Mouse (Mus musculus) testis, adult 2 months (tissue): ENCODE results near the gene Tepp. TPM values are rescaled to one million over a fixed set of nuclear protein-coding genes. Genes with fewer than 3 reads are reported as not detected.

Experiments used
- H3K27ac ChIP-seq: fragments of 200-500 bp; 2 replicates; pipeline ENCODE4 v1.5.1; 2012; ENCODE audit warnings: low read depth, low read length; ENCODE audit not compliant: control insufficient read depth, insufficient read depth
- H3K27me3 ChIP-seq: fragments of 200-500 bp; 2 replicates; pipeline ENCODE4 v1.6.1; 2012; ENCODE audit warnings: mild to moderate bottlenecking, low read length, moderate library complexity; ENCODE audit not compliant: control insufficient read depth, insufficient read depth
- H3K36me3 ChIP-seq: fragments of 200-500 bp; 2 replicates; pipeline ENCODE4 v1.6.1; 2012; ENCODE audit warnings: mild to moderate bottlenecking, low read length; ENCODE audit not compliant: control insufficient read depth, insufficient read depth
- H3K4me1 ChIP-seq: fragments of 200-500 bp; 2 replicates; pipeline ENCODE4 v1.6.1; 2012; ENCODE audit warnings: low read length; ENCODE audit not compliant: control insufficient read depth, insufficient read depth
- H3K4me3 ChIP-seq: fragments of 200-500 bp; 2 replicates; pipeline ENCODE4 v1.5.1; 2012; ENCODE audit warnings: low read depth, mild to moderate bottlenecking, low read length, moderate library complexity, mixed read lengths; ENCODE audit not compliant: control insufficient read depth
- CTCF ChIP-seq: fragments of 200-500 bp; IDR thresholded peaks from 2 replicates; pipeline ENCODE4 v1.5.1; 2012; ENCODE audit warnings: low read depth, mild to moderate bottlenecking, inconsistent platforms, low read length, moderate library complexity; ENCODE audit not compliant: control insufficient read depth, insufficient read depth, insufficient replicate concordance
- POLR2A ChIP-seq: fragments of 200-500 bp; IDR thresholded peaks from 2 replicates; pipeline ENCODE4 v1.6.1; 2012; ENCODE audit warnings: low read depth, mild to moderate bottlenecking, inconsistent platforms, low read length, moderate library complexity; ENCODE audit not compliant: control insufficient read depth
- polyA plus RNA-seq: library from polyadenylated mRNA; depleted of rRNA; stranded (reverse); fragments of >200 nt; gene quantifications from 2 replicates; pipeline ENCODE4 v1.2.3, GENCODE M21; 2012; rRNA removed

Gene Tepp
- polyA plus RNA-seq, 1 experiment, result 290 TPM

DNA sequence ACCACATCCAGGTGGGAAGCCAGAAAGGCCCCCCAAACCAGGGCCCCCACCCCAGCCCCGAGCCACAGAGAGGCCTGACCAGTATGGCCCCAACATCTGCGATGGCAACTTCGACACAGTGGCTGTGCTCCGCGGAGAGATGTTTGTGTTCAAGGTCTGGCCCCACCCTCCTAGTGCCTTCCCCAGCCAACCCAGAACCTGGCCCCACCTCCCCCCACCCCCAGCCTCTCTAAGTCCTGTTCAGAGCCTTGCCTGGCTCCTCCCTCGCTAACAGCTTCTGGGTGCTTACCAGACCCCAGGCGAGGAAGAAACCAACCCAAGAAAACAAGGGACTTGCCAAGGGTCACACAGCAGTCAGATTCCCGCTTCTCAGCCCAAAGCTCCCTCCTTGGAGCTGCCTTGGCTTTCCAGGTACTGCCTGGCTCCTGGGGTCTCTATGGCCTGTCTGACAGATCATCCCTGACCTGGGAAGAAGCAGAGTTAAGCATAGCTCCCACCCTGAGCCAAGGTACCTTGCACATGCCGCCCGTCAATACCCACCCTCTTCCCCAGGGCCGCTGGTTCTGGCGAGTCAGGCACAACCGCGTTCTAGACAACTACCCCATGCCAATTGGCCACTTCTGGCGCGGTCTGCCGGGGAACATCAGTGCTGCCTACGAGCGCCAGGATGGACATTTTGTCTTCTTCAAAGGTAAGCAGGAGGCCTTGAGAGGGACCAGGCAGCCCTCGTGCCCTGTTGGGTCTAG lies 59.4 kb downstream of the Tepp start:
- H3K4me3 ChIP-seq, result no peak overlapping the region
- no peaks in the 10 kb centered on the region for H3K4me1 ChIP-seq
- H3K36me3 ChIP-seq, result no peaks in the 10 kb centered on the region
- H3K27me3 ChIP-seq, result no peaks in the 10 kb centered on the region
- TF ChIP-seq POLR2A, result no peak
- TF ChIP-seq CTCF, result no peak
- H3K27ac ChIP-seq, result no peak overlapping the region

- H3K27ac ChIP-seq, result no peak overlapping the region
- H3K36me3 ChIP-seq, result no peaks in the 10 kb centered on the region
- no peaks in the 10 kb centered on the region for H3K27me3 ChIP-seq
- H3K4me3 ChIP-seq, result no peak overlapping the region
- TF ChIP-seq CTCF (no peak), POLR2A (no peak)
- no peaks in the 10 kb centered on the region for H3K4me1 ChIP-seq
Observed at GRCm38 (mm10) chr8:95373389-95374002, 63.1 kb downstream of the Tepp start.

- Histone ChIP-seq H3K36me3 (no peaks in the 10 kb centered on the region), H3K4me1 (no peaks in the 10 kb centered on the region), H3K4me3 (no peak overlapping the region), H3K27me3 (no peaks in the 10 kb centered on the region), H3K27ac (no peak overlapping the region)
- TF ChIP-seq CTCF, result no peak
- TF ChIP-seq POLR2A, result no peak
Observed at GRCm38 (mm10) chr8:95374429-95374828, 64.1 kb downstream of the Tepp start.

DNA sequence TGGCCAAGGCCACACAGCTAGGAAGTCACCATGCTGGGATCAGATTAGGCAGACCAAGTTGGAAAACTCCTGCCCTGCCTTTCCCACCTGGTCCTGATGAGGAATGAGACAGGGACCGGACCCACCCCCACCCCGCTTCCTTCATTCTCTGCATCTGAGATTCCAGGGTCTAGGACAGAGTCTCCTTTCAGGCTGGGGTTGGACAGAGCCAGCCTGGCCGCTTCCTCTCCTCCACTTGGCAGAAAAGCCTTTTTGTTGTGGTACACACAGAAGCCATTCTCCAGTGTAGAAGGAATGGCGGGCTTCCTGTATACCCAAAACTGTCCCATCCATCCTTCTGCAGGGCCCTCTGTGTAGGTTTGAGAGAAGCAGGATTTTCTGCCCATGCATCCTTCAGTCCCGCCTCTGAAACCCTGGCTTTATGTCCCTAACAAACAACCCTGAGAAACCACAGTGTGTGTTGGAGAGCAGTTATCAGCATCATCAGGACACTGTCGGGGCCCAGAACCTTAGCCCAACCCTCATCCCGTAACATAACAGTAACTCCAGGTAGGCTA lies 65.1 kb downstream of the Tepp start:
- H3K27ac ChIP-seq, result no peak overlapping the region
- H3K27me3 ChIP-seq, result no peaks in the 10 kb centered on the region
- no peak overlapping the region for H3K4me3 ChIP-seq
- H3K4me1 ChIP-seq, result no peaks in the 10 kb centered on the region
- H3K36me3 ChIP-seq, result no peaks in the 10 kb centered on the region
- TF ChIP-seq CTCF (no peak), POLR2A (no peak)

Other genes starting within 250 kb of the Tepp start
- 180 and 199 TPM in 2 replicates for gene Katnb1, start 229.4 kb upstream of the Tepp start, polyA plus RNA-seq
- 63.9 and 76.7 TPM in 2 replicates for gene Kifc3, start 107.8 kb upstream of the Tepp start, polyA plus RNA-seq
- gene Cngb1, start 4.0 kb upstream of the Tepp start, polyA plus RNA-seq, result 6.2 and 6.9 TPM in 2 replicates
- 3.9 and 4.0 TPM in 2 replicates for gene Zfp319, start 21.4 kb downstream of the Tepp start, polyA plus RNA-seq
- gene Usb1, start 21.7 kb downstream of the Tepp start, polyA plus RNA-seq, result 33.1 and 34.0 TPM in 2 replicates
- gene Mmp15, start 41.7 kb downstream of the Tepp start, polyA plus RNA-seq, result 0.23 and 0.30 TPM in 2 replicates
- gene Cfap20, start 124.3 kb downstream of the Tepp start, polyA plus RNA-seq, result 103 and 106 TPM in 2 replicates
- 107 and 125 TPM in 2 replicates for gene Csnk2a2, start 179.5 kb downstream of the Tepp start, polyA plus RNA-seq
- gene Ccdc113, start 223.5 kb downstream of the Tepp start, polyA plus RNA-seq, result 82.2 and 87.4 TPM in 2 replicates